Comparison of ENCODE assay signal across 8 mouse cellular contexts in genomic region chr6:119847518-119848033, GRCm38 (mm10). TPM values are rescaled to one million over a fixed set of nuclear protein-coding genes. Genes with fewer than 3 reads are reported as not detected.
A peak's percentile ranks its signal among the peaks of the same experiment; 100 is the strongest.
DNase-seq lines count a peak whose midpoint lies in the region; ATAC-seq and TF ChIP-seq lines count a peak whose summit lies in the region.

No protein-coding gene starts in this region.

- no peak for TF ChIP-seq CTCF in liver, postnatal 0 days (IDR thresholded peaks at IDR 0.05; ENCODE audit: low read depth)

- peak; percentile 77 for DNase-seq in embryo, embryonic 10.5 days (ENCODE audit: low spot score)
- no peak for DNase-seq in embryo, embryonic 9.5 days (ENCODE audit: extremely low spot score)
- DNase-seq in neural tube, embryonic 11.5 days (ENCODE audit: low spot score) = no peak
- no peak for DNase-seq in neural tube, embryonic 10.5 days (ENCODE audit: extremely low spot score, low spot score)
- DNase-seq in liver, postnatal 0 days = no peak
- no peak for DNase-seq in c-Kit-positive CD71-positive TER-119-positive erythroid progenitor cells, embryonic 14.5 days (ENCODE audit: low spot score)

- peak overlapping the region; percentile 70 for H3K4me2 ChIP-seq in neural tube, embryonic 11.5 days (ENCODE audit: low read depth)
- H3K4me2 ChIP-seq in heart, embryonic 14.5 days (ENCODE audit: low read length) = peak overlapping the region; percentile 76
- peak overlapping the region; percentile 99 for H3K4me2 ChIP-seq in liver, postnatal 0 days (ENCODE audit: low read depth, low read length)

- H3K9ac ChIP-seq in neural tube, embryonic 11.5 days (ENCODE audit: low read length) = peak overlapping the region; percentile 86
- peak overlapping the region; percentile 92 for H3K9ac ChIP-seq in heart, embryonic 14.5 days (ENCODE audit: low read length)
- peak overlapping the region; percentile 90 for H3K9ac ChIP-seq in liver, postnatal 0 days (replicated peaks)

- H3K27ac ChIP-seq in neural tube, embryonic 11.5 days (ENCODE audit: low read depth, low read length) = peak overlapping the region; percentile 92
- H3K27ac ChIP-seq in heart, embryonic 14.5 days (replicated peaks in 1 of 2; ENCODE audit: control insufficient read depth in 1 of 2, insufficient read depth in 1 of 2, low read depth in 2 of 2, low read length in 2 of 2) = peak overlapping the region; percentile 95 to 97
- H3K27ac ChIP-seq in liver, postnatal 0 days (ENCODE audit: low read depth) = peak overlapping the region; percentile 89

- H3K27me3 ChIP-seq in neural tube, embryonic 11.5 days (ENCODE audit: control insufficient read depth, insufficient read depth, low read length) = no peaks in the 10 kb centered on the region
- H3K27me3 ChIP-seq in heart, embryonic 14.5 days (ENCODE audit: control insufficient read depth, insufficient read depth, low read length) = no peaks in the 10 kb centered on the region
- H3K27me3 ChIP-seq in liver, postnatal 0 days (ENCODE audit: insufficient read depth, low read length) = no peaks in the 10 kb centered on the region

- no peaks in the 10 kb centered on the region for H3K36me3 ChIP-seq in neural tube, embryonic 11.5 days (ENCODE audit: control insufficient read depth, insufficient read depth, low read length)
- no peaks in the 10 kb centered on the region for H3K36me3 ChIP-seq in heart, embryonic 14.5 days (ENCODE audit: control insufficient read depth, insufficient read depth, low read length)
- H3K36me3 ChIP-seq in liver, postnatal 0 days (replicated peaks; ENCODE audit: insufficient read depth, low read length) = no peaks in the 10 kb centered on the region

- 0% methylated on average over 37 of the region's 40 CpGs for WGBS in neural tube, embryonic 11.5 days
- under 1% methylated on average over 35 of the region's 40 CpGs for WGBS in heart, embryonic 14.5 days
- whole genome bisulfite sequencing in liver, postnatal 0 days (ENCODE audit: insufficient replicate concordance) = 1% methylated on average over 35 of the region's 40 CpGs

- ATAC-seq in neural tube, embryonic 11.5 days (ENCODE audit: insufficient read depth, low FRiP score, low TSS enrichment) = peak; percentile 42
- ATAC-seq in heart, embryonic 14.5 days (ENCODE audit: insufficient number of reproducible peaks, insufficient read depth, low FRiP score, low read depth) = peak; percentile 40
- ATAC-seq in liver, postnatal 0 days = peak; percentile 7
- no peak for ATAC-seq in megakaryocyte progenitor cell, adult 5-6 weeks (replicated peaks; ENCODE audit: poor library complexity)

- TF ChIP-seq EP300 in liver, postnatal 0 days (IDR thresholded peaks at IDR 0.05; ENCODE audit: low read depth) = no peak

- peak overlapping the region; percentile 89 for H3K4me3 ChIP-seq in neural tube, embryonic 11.5 days (ENCODE audit: low read depth, low read length)
- peak overlapping the region; percentile 92 to 97 for H3K4me3 ChIP-seq in heart, embryonic 14.5 days (ENCODE audit: control insufficient read depth in 1 of 2, insufficient read depth in 1 of 2, low read depth in 1 of 2, low read length in 2 of 2)
- peak overlapping the region; percentile 97 for H3K4me3 ChIP-seq in liver, postnatal 0 days (ENCODE audit: low read depth, low read length)

- peaks cover 8% of the 10 kb centered on the region for H3K4me1 ChIP-seq in neural tube, embryonic 11.5 days (ENCODE audit: control insufficient read depth, insufficient read depth, low read length)
- peaks cover 3 to 16% of the 10 kb centered on the region in 2 experiments; a peak in 2 of 4 replicates for H3K4me1 ChIP-seq in heart, embryonic 14.5 days (ENCODE audit: control insufficient read depth in 2 of 2, insufficient read depth in 2 of 2, low read length in 2 of 2)
- peaks cover 13% of the 10 kb centered on the region for H3K4me1 ChIP-seq in liver, postnatal 0 days (ENCODE audit: insufficient read depth)

- no peaks in the 10 kb centered on the region for H3K9me3 ChIP-seq in neural tube, embryonic 11.5 days (ENCODE audit: control insufficient read depth, low read length)
- no peaks in the 10 kb centered on the region for H3K9me3 ChIP-seq in heart, embryonic 14.5 days (ENCODE audit: control insufficient read depth, low read length)
- no peaks in the 10 kb centered on the region for H3K9me3 ChIP-seq in liver, postnatal 0 days (ENCODE audit: low read length)

RNA-seq across cellular contexts. Expression of gene Erc1, which starts 0.4 kb away (rescaled TPM):
- polyA plus RNA-seq in neural tube, embryonic 11.5 days (2014; fragmentation: Nextera tagmentation; extraction: Ambion mirVana) = 32.9 and 33.1 TPM in 2 replicates
- 20.0 and 21.7 TPM in 2 replicates for polyA plus RNA-seq in heart, embryonic 14.5 days (2014; fragmentation: Nextera tagmentation; extraction: Ambion mirVana)
- polyA plus RNA-seq in liver, postnatal 0 days (2015; fragmentation: Nextera tagmentation; extraction: Ambion mirVana) = 2.7 and 4.0 TPM in 2 replicates
- total RNA-seq in megakaryocyte progenitor cell, adult 5-6 weeks (2015) = 5.1 TPM in 2 replicates
- total RNA-seq in megakaryocyte progenitor cell, adult 5-6 weeks (2017) = 5.4 and 8.4 TPM in 2 replicates

RNA-seq across cellular contexts. Expression of gene Rad52, which starts 54.9 kb away (rescaled TPM):
- 23.4 and 26.4 TPM in 2 replicates for polyA plus RNA-seq in neural tube, embryonic 11.5 days (2014; fragmentation: Nextera tagmentation; extraction: Ambion mirVana)
- polyA plus RNA-seq in heart, embryonic 14.5 days (2014; fragmentation: Nextera tagmentation; extraction: Ambion mirVana) = 13.0 and 13.7 TPM in 2 replicates
- polyA plus RNA-seq in liver, postnatal 0 days (2015; fragmentation: Nextera tagmentation; extraction: Ambion mirVana) = 4.9 and 5.9 TPM in 2 replicates
- total RNA-seq in megakaryocyte progenitor cell, adult 5-6 weeks (2015) = 23.2 and 27.7 TPM in 2 replicates
- 20.4 and 26.3 TPM in 2 replicates for total RNA-seq in megakaryocyte progenitor cell, adult 5-6 weeks (2017)
